Comparison of ENCODE assay signal across 17 mouse cellular contexts in genomic region chr10:21162124-21162523, GRCm38 (mm10). TPM values are rescaled to one million over a fixed set of nuclear protein-coding genes. Genes with fewer than 3 reads are reported as not detected.
DNase-seq lines count a peak whose midpoint lies in the region; ATAC-seq lines count a peak whose summit lies in the region.
"Had no signal": no experiment of that assay in that cellular context is flagged by ENCODE, and none has a peak within 500 bp of the region (broad histone marks: within the 10 kb centered on the region; RNA-seq: fewer than 3 reads in every experiment).

No protein-coding gene starts in this region.

- DNase-seq in forebrain, embryonic 10.5 days (ENCODE audit: extremely low spot score, low spot score), result no peak
- peak; percentile 10 for DNase-seq in hindbrain, embryonic 11.5 days (ENCODE audit: low spot score)
- no peak for DNase-seq in lung, postnatal 4 days
- no peak for DNase-seq in liver, embryonic 13.5 days
- no peak for DNase-seq in urinary bladder, postnatal 36 days (ENCODE audit: low spot score in 2 of 2)
- DNase-seq: adrenal gland, postnatal 25 days; cerebellum, adult 8-10 months; gastrocnemius, postnatal 36 days; kidney, adult 11 months; layer of hippocampus, postnatal 36 days had no signal

- no peaks in the 10 kb centered on the region for H3K9me3 ChIP-seq in forebrain, embryonic 10.5 days
- no peaks in the 10 kb centered on the region for H3K9me3 ChIP-seq in forebrain, embryonic 16.5 days (ENCODE audit: control insufficient read depth, low read length)
- no peaks in the 10 kb centered on the region for H3K9me3 ChIP-seq in hindbrain, embryonic 11.5 days (ENCODE audit: control insufficient read depth, low read length)
- no peaks in the 10 kb centered on the region for H3K9me3 ChIP-seq in hindbrain, embryonic 12.5 days (replicated peaks)
- H3K9me3 ChIP-seq in lung, embryonic 15.5 days, result no peaks in the 10 kb centered on the region
- H3K9me3 ChIP-seq in liver, embryonic 13.5 days (replicated peaks), result no peaks in the 10 kb centered on the region
- H3K9me3 ChIP-seq: embryonic facial prominence, embryonic 13.5 days; kidney, embryonic 15.5 days had no signal

- peaks cover 40% of the 10 kb centered on the region for H3K4me1 ChIP-seq in forebrain, embryonic 10.5 days
- H3K4me1 ChIP-seq in forebrain, embryonic 16.5 days (replicated peaks; ENCODE audit: control insufficient read depth, insufficient read depth, low read length), result peaks cover 18% of the 10 kb centered on the region
- peaks cover 6% of the 10 kb centered on the region for H3K4me1 ChIP-seq in hindbrain, embryonic 11.5 days (replicated peaks; ENCODE audit: control insufficient read depth, insufficient read depth, low read length)
- peaks cover 19% of the 10 kb centered on the region for H3K4me1 ChIP-seq in hindbrain, embryonic 12.5 days
- H3K4me1 ChIP-seq in lung, embryonic 15.5 days, result peaks cover 18% of the 10 kb centered on the region
- H3K4me1 ChIP-seq in liver, embryonic 13.5 days (replicated peaks), result peaks cover 40% of the 10 kb centered on the region

- 43% methylated on average over 3 of the region's 3 CpGs for WGBS in forebrain, embryonic 10.5 days
- 49% methylated on average over 3 of the region's 3 CpGs for WGBS in forebrain, embryonic 16.5 days
- WGBS in hindbrain, embryonic 11.5 days, result 49% methylated on average over 3 of the region's 3 CpGs
- 48% methylated on average over 3 of the region's 3 CpGs for WGBS in hindbrain, embryonic 12.5 days
- 39% methylated on average over 3 of the region's 3 CpGs for WGBS in lung, embryonic 15.5 days
- WGBS in liver, embryonic 13.5 days (ENCODE audit: insufficient replicate concordance), result 55% methylated on average over 3 of the region's 3 CpGs

- H3K4me3 ChIP-seq in forebrain, embryonic 10.5 days, result peak overlapping the region; percentile 74; the same call in 1 of the 2 replicates
- H3K4me3 ChIP-seq in forebrain, embryonic 16.5 days (replicated peaks; ENCODE audit: low read length), result no peak overlapping the region
- H3K4me3 ChIP-seq in hindbrain, embryonic 11.5 days (ENCODE audit: low read depth, low read length), result no peak overlapping the region
- no peak overlapping the region for H3K4me3 ChIP-seq in hindbrain, embryonic 12.5 days
- no peak overlapping the region for H3K4me3 ChIP-seq in lung, embryonic 15.5 days
- no peak overlapping the region; the same call in 1 of the 2 replicates for H3K4me3 ChIP-seq in liver, embryonic 13.5 days (replicated peaks)
- H3K4me3 ChIP-seq: heart, adult 2 months had no signal

- H3K9ac ChIP-seq in forebrain, embryonic 16.5 days (replicated peaks; ENCODE audit: low read depth, low read length), result no peak overlapping the region
- no peak overlapping the region for H3K9ac ChIP-seq in hindbrain, embryonic 11.5 days (ENCODE audit: low read depth, low read length)
- H3K9ac ChIP-seq in hindbrain, embryonic 12.5 days, result no peak overlapping the region
- H3K9ac ChIP-seq in lung, embryonic 15.5 days, result no peak overlapping the region
- H3K9ac ChIP-seq in liver, embryonic 13.5 days, result no peak overlapping the region
- H3K9ac ChIP-seq: embryonic facial prominence, embryonic 13.5 days had no signal

- H3K4me2 ChIP-seq in forebrain, embryonic 16.5 days (ENCODE audit: low read length), result no peak overlapping the region
- no peak overlapping the region for H3K4me2 ChIP-seq in hindbrain, embryonic 11.5 days (replicated peaks; ENCODE audit: low read depth, low read length)
- H3K4me2 ChIP-seq in hindbrain, embryonic 12.5 days (replicated peaks), result no peak overlapping the region
- H3K4me2 ChIP-seq in lung, embryonic 15.5 days, result 0 out of 2 replicates have a peak overlapping the region, but pooled peaks have one; percentile 98
- H3K4me2 ChIP-seq in liver, embryonic 13.5 days, result peak overlapping the region; percentile 100

- no peak for ATAC-seq in forebrain, embryonic 16.5 days
- ATAC-seq in hindbrain, embryonic 11.5 days (ENCODE audit: low FRiP score), result no peak
- no peak for ATAC-seq in hindbrain, embryonic 12.5 days (ENCODE audit: low FRiP score)
- no peak for ATAC-seq in lung, embryonic 15.5 days (ENCODE audit: borderline replicate concordance, extremely low read depth, low FRiP score, low TSS enrichment)
- no peak for ATAC-seq in liver, embryonic 13.5 days (ENCODE audit: low read depth)

- peaks cover 72% of the 10 kb centered on the region for H3K27me3 ChIP-seq in forebrain, embryonic 10.5 days (ENCODE audit: poor library complexity, severe bottlenecking)
- H3K27me3 ChIP-seq in forebrain, embryonic 16.5 days (replicated peaks; ENCODE audit: control insufficient read depth, insufficient read depth, low read length), result peaks cover 8% of the 10 kb centered on the region; the same call in 1 of the 2 replicates
- H3K27me3 ChIP-seq in hindbrain, embryonic 11.5 days (ENCODE audit: control insufficient read depth, insufficient read depth, low read length), result peaks cover 21% of the 10 kb centered on the region
- H3K27me3 ChIP-seq in hindbrain, embryonic 12.5 days, result peaks cover 37% of the 10 kb centered on the region
- H3K27me3 ChIP-seq in lung, embryonic 15.5 days, result peaks cover 39% of the 10 kb centered on the region
- 0 out of 2 replicates have a peak, but pooled peaks cover 2% of the 10 kb centered on the region for H3K27me3 ChIP-seq in liver, embryonic 13.5 days

- no peaks in the 10 kb centered on the region for H3K36me3 ChIP-seq in forebrain, embryonic 10.5 days (replicated peaks)
- no peaks in the 10 kb centered on the region for H3K36me3 ChIP-seq in forebrain, embryonic 16.5 days (ENCODE audit: control insufficient read depth, insufficient read depth)
- H3K36me3 ChIP-seq in hindbrain, embryonic 11.5 days (ENCODE audit: control insufficient read depth, insufficient read depth, low read length), result no peaks in the 10 kb centered on the region
- H3K36me3 ChIP-seq in hindbrain, embryonic 12.5 days, result no peaks in the 10 kb centered on the region
- H3K36me3 ChIP-seq in lung, embryonic 15.5 days, result no peaks in the 10 kb centered on the region
- no peaks in the 10 kb centered on the region for H3K36me3 ChIP-seq in liver, embryonic 13.5 days
- H3K36me3 ChIP-seq: embryonic facial prominence, embryonic 13.5 days; kidney, embryonic 15.5 days had no signal

- H3K27ac ChIP-seq in forebrain, embryonic 10.5 days, result no peak overlapping the region
- H3K27ac ChIP-seq in forebrain, embryonic 16.5 days (ENCODE audit: low read length), result no peak overlapping the region
- no peak overlapping the region for H3K27ac ChIP-seq in hindbrain, embryonic 11.5 days (ENCODE audit: low read depth, low read length)
- H3K27ac ChIP-seq in hindbrain, embryonic 12.5 days, result no peak overlapping the region
- no peak overlapping the region for H3K27ac ChIP-seq in lung, embryonic 15.5 days
- no peak overlapping the region for H3K27ac ChIP-seq in liver, embryonic 13.5 days
- H3K27ac ChIP-seq: embryonic facial prominence, embryonic 13.5 days; heart, adult 2 months; kidney, embryonic 15.5 days; macrophage had no signal

RNA-seq across cellular contexts. Expression of gene Myb, which starts 1.3 kb away (rescaled TPM):
- 4.9 and 5.3 TPM in 2 replicates for polyA plus RNA-seq in forebrain, embryonic 10.5 days (2016; fragmentation: Nextera tagmentation; extraction: Ambion mirVana)
- polyA plus RNA-seq in forebrain, embryonic 16.5 days (2015; fragmentation: Nextera tagmentation; extraction: Ambion mirVana), result 3.0 and 3.6 TPM in 2 replicates
- 6.0 TPM in 2 replicates for polyA plus RNA-seq in hindbrain, embryonic 11.5 days (2014; fragmentation: Nextera tagmentation; extraction: Ambion mirVana)
- polyA plus RNA-seq in hindbrain, embryonic 12.5 days (2016; fragmentation: Nextera tagmentation; extraction: Ambion mirVana), result 4.6 and 5.3 TPM in 2 replicates
- 6.0 and 8.9 TPM in 2 replicates for polyA plus RNA-seq in lung, embryonic 15.5 days (2015; fragmentation: Nextera tagmentation; extraction: Ambion mirVana)
- 15.0 and 20.3 TPM in 2 replicates for polyA plus RNA-seq in liver, embryonic 13.5 days (2015; fragmentation: Nextera tagmentation; extraction: Ambion mirVana)

Comparison
In these comparisons a context has a peak if more than half of its experiments do, and no peak if none do; other contexts are left out.
1. H3K4me2 ChIP-seq: peak in lung, embryonic 15.5 days (single experiment) and liver, embryonic 13.5 days (single experiment); none in forebrain, embryonic 16.5 days (single experiment), hindbrain, embryonic 11.5 days (single experiment) and hindbrain, embryonic 12.5 days (single experiment).